Mouse (Mus musculus): ENCODE data around the gene Lonrf2. TPM values are rescaled to one million over a fixed set of nuclear protein-coding genes. Genes with fewer than 3 reads are reported as not detected.

Gene Lonrf2
- polyA plus RNA-seq, 1 experiment from 2014 or later: 2.2 TPM

- Histone ChIP-seq H3K36me3 (peaks cover 28% of the 10 kb centered on the region), H3K27me3 (no peaks in the 10 kb centered on the region), H3K9ac (no peak overlapping the region), H3K4me3 (no peak overlapping the region), H3K27ac (no peak overlapping the region), H3K4me2 (no peak overlapping the region), H3K4me1 (no peaks in the 10 kb centered on the region), H3K9me3 (no peaks in the 10 kb centered on the region)
- 18% methylated on average over 4 of the region's 4 CpGs for WGBS
- no peak for ATAC-seq (ENCODE audit: insufficient number of reproducible peaks, insufficient read depth, low FRiP score, low TSS enrichment, low read depth)
Measured at GRCm38 (mm10) chr1:38862213-38862612, 25.7 kb upstream of the Lonrf2 start.

- no peak overlapping the region for H3K27ac ChIP-seq
- no peak overlapping the region for H3K4me3 ChIP-seq
- no peak for ATAC-seq (ENCODE audit: insufficient number of reproducible peaks, insufficient read depth, low FRiP score, low TSS enrichment, low read depth)
- H3K4me2 ChIP-seq: no peak overlapping the region
- H3K27me3 ChIP-seq: no peaks in the 10 kb centered on the region
- no peaks in the 10 kb centered on the region for H3K9me3 ChIP-seq
- no peaks in the 10 kb centered on the region for H3K4me1 ChIP-seq
- peaks cover 18% of the 10 kb centered on the region for H3K36me3 ChIP-seq
- H3K9ac ChIP-seq: no peak overlapping the region
- 88% methylated on average over 9 of the region's 9 CpGs for WGBS
Measured at GRCm38 (mm10) chr1:38860867-38861524, 24.5 kb upstream of the Lonrf2 start.

- Histone ChIP-seq H3K27ac (no peak overlapping the region), H3K9ac (no peak overlapping the region), H3K9me3 (no peaks in the 10 kb centered on the region), H3K4me3 (no peak overlapping the region), H3K4me2 (no peak overlapping the region), H3K36me3 (peaks cover 12% of the 10 kb centered on the region), H3K27me3 (no peaks in the 10 kb centered on the region), H3K4me1 (no peaks in the 10 kb centered on the region)
- ATAC-seq (ENCODE audit: insufficient number of reproducible peaks, insufficient read depth, low FRiP score, low TSS enrichment, low read depth): no peak
- WGBS: 83% methylated on average over 5 of the region's 5 CpGs
Measured at GRCm38 (mm10) chr1:38860207-38860606, 23.7 kb upstream of the Lonrf2 start.

GRCm38 (mm10) chr1:38856196-38856595 is 19.7 kb upstream of the Lonrf2 start:
- 12% methylated on average over 3 of the region's 3 CpGs for WGBS
- no peak for ATAC-seq (ENCODE audit: insufficient number of reproducible peaks, insufficient read depth, low FRiP score, low TSS enrichment, low read depth)
- H3K4me2 ChIP-seq: no peak overlapping the region
- H3K4me1 ChIP-seq: no peaks in the 10 kb centered on the region
- no peak overlapping the region for H3K9ac ChIP-seq
- H3K27me3 ChIP-seq: no peaks in the 10 kb centered on the region; the same call in 1 of the 2 replicates
- no peak overlapping the region for H3K27ac ChIP-seq
- H3K4me3 ChIP-seq: no peak overlapping the region
- no peaks in the 10 kb centered on the region for H3K36me3 ChIP-seq
- no peaks in the 10 kb centered on the region for H3K9me3 ChIP-seq

- Histone ChIP-seq H3K4me3 (no peak overlapping the region), H3K4me2 (no peak overlapping the region), H3K27ac (no peak overlapping the region), H3K9ac (no peak overlapping the region), H3K27me3 (no peaks in the 10 kb centered on the region; the same call in 1 of the 2 replicates), H3K9me3 (no peaks in the 10 kb centered on the region), H3K36me3 (no peaks in the 10 kb centered on the region), H3K4me1 (no peaks in the 10 kb centered on the region)
- no peak for ATAC-seq (ENCODE audit: insufficient number of reproducible peaks, insufficient read depth, low FRiP score, low TSS enrichment, low read depth)
- WGBS: 59% methylated on average over 2 of the region's 2 CpGs
Measured at GRCm38 (mm10) chr1:38852250-38852649, 15.7 kb upstream of the Lonrf2 start.

- Histone ChIP-seq H3K4me2 (no peak overlapping the region), H3K4me1 (no peaks in the 10 kb centered on the region), H3K27me3 (no peaks in the 10 kb centered on the region; the same call in 1 of the 2 replicates), H3K9me3 (no peaks in the 10 kb centered on the region), H3K4me3 (no peak overlapping the region), H3K27ac (no peak overlapping the region), H3K9ac (no peak overlapping the region), H3K36me3 (no peaks in the 10 kb centered on the region)
- 88% methylated on average over 2 of the region's 2 CpGs for WGBS
- ATAC-seq (ENCODE audit: insufficient number of reproducible peaks, insufficient read depth, low FRiP score, low TSS enrichment, low read depth): no peak
Measured at GRCm38 (mm10) chr1:38850650-38851049, 14.1 kb upstream of the Lonrf2 start.

GRCm38 (mm10) chr1:38848451-38849289 is 12.2 kb upstream of the Lonrf2 start:
- Histone ChIP-seq H3K4me2 (no peak overlapping the region), H3K4me1 (no peaks in the 10 kb centered on the region), H3K27ac (no peak overlapping the region), H3K36me3 (no peaks in the 10 kb centered on the region), H3K27me3 (no peaks in the 10 kb centered on the region; the same call in 1 of the 2 replicates), H3K9ac (no peak overlapping the region), H3K4me3 (no peak overlapping the region), H3K9me3 (no peaks in the 10 kb centered on the region)
- ATAC-seq (ENCODE audit: insufficient number of reproducible peaks, insufficient read depth, low FRiP score, low TSS enrichment, low read depth): no peak
- 74% methylated on average over 2 of the region's 2 CpGs for WGBS

GRCm38 (mm10) chr1:38847975-38848374 is 11.5 kb upstream of the Lonrf2 start:
- no peak for ATAC-seq (ENCODE audit: insufficient number of reproducible peaks, insufficient read depth, low FRiP score, low TSS enrichment, low read depth)
- Histone ChIP-seq H3K9me3 (no peaks in the 10 kb centered on the region), H3K36me3 (no peaks in the 10 kb centered on the region), H3K27ac (no peak overlapping the region), H3K4me1 (no peaks in the 10 kb centered on the region), H3K9ac (no peak overlapping the region), H3K27me3 (no peaks in the 10 kb centered on the region; the same call in 1 of the 2 replicates), H3K4me3 (no peak overlapping the region), H3K4me2 (no peak overlapping the region)
- 59% methylated on average over 11 of the region's 11 CpGs for WGBS

- no peaks in the 10 kb centered on the region for H3K4me1 ChIP-seq
Measured at GRCm38 (mm10) chr1:38843275-38843674, 6.8 kb upstream of the Lonrf2 start.

GRCm38 (mm10) chr1:38842861-38843260 is 6.3 kb upstream of the Lonrf2 start:
- 57% methylated on average over 1 of the region's 1 CpGs for WGBS
- no peaks in the 10 kb centered on the region for H3K36me3 ChIP-seq
- H3K4me3 ChIP-seq: no peak overlapping the region
- H3K9me3 ChIP-seq: no peaks in the 10 kb centered on the region
- H3K9ac ChIP-seq: no peak overlapping the region
- H3K4me1 ChIP-seq: no peaks in the 10 kb centered on the region
- no peak overlapping the region for H3K4me2 ChIP-seq
- H3K27ac ChIP-seq: no peak overlapping the region
- no peak for ATAC-seq (ENCODE audit: insufficient number of reproducible peaks, insufficient read depth, low FRiP score, low TSS enrichment, low read depth)
- H3K27me3 ChIP-seq: peaks cover 17% of the 10 kb centered on the region

More at GRCm38 (mm10) chr1:38843275-38843674, 6.8 kb upstream of the Lonrf2 start:
- no peak for ATAC-seq (ENCODE audit: insufficient number of reproducible peaks, insufficient read depth, low FRiP score, low TSS enrichment, low read depth)
- Histone ChIP-seq H3K4me3 (no peak overlapping the region), H3K27ac (no peak overlapping the region), H3K27me3 (peaks cover 13% of the 10 kb centered on the region), H3K36me3 (no peaks in the 10 kb centered on the region), H3K9ac (no peak overlapping the region), H3K9me3 (no peaks in the 10 kb centered on the region), H3K4me2 (no peak overlapping the region)
- 56% methylated on average over 4 of the region's 4 CpGs for WGBS

GRCm38 (mm10) chr1:38839944-38840343 is 3.4 kb upstream of the Lonrf2 start:
- no peaks in the 10 kb centered on the region for H3K9me3 ChIP-seq
- no peak overlapping the region for H3K27ac ChIP-seq
- no peak overlapping the region for H3K4me2 ChIP-seq
- peaks cover 43% of the 10 kb centered on the region for H3K27me3 ChIP-seq
- no peak overlapping the region for H3K4me3 ChIP-seq
- ATAC-seq (ENCODE audit: insufficient number of reproducible peaks, insufficient read depth, low FRiP score, low TSS enrichment, low read depth): no peak
- H3K36me3 ChIP-seq: no peaks in the 10 kb centered on the region
- no peak overlapping the region for H3K9ac ChIP-seq
- H3K4me1 ChIP-seq: peaks cover 5% of the 10 kb centered on the region; the same call in 1 of the 2 replicates
- 39% methylated on average over 1 of the region's 1 CpGs for WGBS
